Mouse (Mus musculus) embryonic facial prominence, embryonic 11.5 days (tissue): ENCODE measurements around the gene Setd1b. TPM values are rescaled to one million over a fixed set of nuclear protein-coding genes. Genes with fewer than 3 reads are reported as not detected.

Source experiments
- ATAC-seq: fragments of 200-750 bp; cut with Nextera tagmentation; replicated peaks from 2 replicates; pipeline ENCODE4 v1.8.0; 2017; ENCODE audit warnings: low read depth; ENCODE audit not compliant: insufficient number of reproducible peaks, low FRiP score, low TSS enrichment
- DNase-seq: peaks from one replicate; pipeline ENCODE4 v3.0.0-alpha.2; 2015; ENCODE audit warnings: low spot score
- H3K27ac ChIP-seq: fragments of 300-500 bp; sonication (generic); replicated peaks from 2 replicates; pipeline ENCODE4 v1.5.1; 2014; ENCODE audit warnings: mild to moderate bottlenecking, low read depth, low read length, control low read depth
- H3K27me3 ChIP-seq: fragments of 300-500 bp; sonication (generic); 2 replicates; pipeline ENCODE4 v1.6.1; 2014; ENCODE audit warnings: mild to moderate bottlenecking, low read length, moderate library complexity, mixed read lengths; ENCODE audit not compliant: control insufficient read depth, insufficient read depth
- H3K36me3 ChIP-seq: fragments of 300-500 bp; sonication (generic); replicated peaks from 2 replicates; pipeline ENCODE4 v1.6.1; 2014; ENCODE audit warnings: low read depth, mild to moderate bottlenecking, low read length, moderate library complexity, mixed read lengths; ENCODE audit not compliant: control insufficient read depth, insufficient read depth
- H3K4me1 ChIP-seq: fragments of 300-500 bp; sonication (generic); 2 replicates; pipeline ENCODE4 v1.6.1; 2014; ENCODE audit warnings: low read length, mixed read lengths; ENCODE audit not compliant: control insufficient read depth, insufficient read depth
- H3K4me2 ChIP-seq: fragments of 300-500 bp; sonication (generic); 2 replicates; pipeline ENCODE4 v1.6.1; 2014; ENCODE audit warnings: low read depth, mild to moderate bottlenecking, control low read depth, low read length, moderate library complexity
- H3K4me3 ChIP-seq: fragments of 300-500 bp; sonication (generic); 2 replicates; pipeline ENCODE4 v1.5.1; 2014; ENCODE audit warnings: low read depth, low read length, control low read depth
- H3K9ac ChIP-seq: fragments of 300-500 bp; sonication (generic); replicated peaks from 2 replicates; pipeline ENCODE4 v1.6.1; 2014; ENCODE audit warnings: mild to moderate bottlenecking, control low read depth, low read length
- H3K9me3 ChIP-seq: fragments of 300-500 bp; sonication (generic); replicated peaks from 2 replicates; pipeline ENCODE4 v1.6.1; 2016; ENCODE audit warnings: mild to moderate bottlenecking, low read length, inconsistent platforms, mixed read lengths; ENCODE audit not compliant: control insufficient read depth
- WGBS: fragments of 180-500 bp; shearing (Covaris S2); extraction: QIAGEN DNeasy Blood & Tissue Kit; methylation state at CpG from one replicate; pipeline ENCODE4 v1.1.7; 2014; 5-methylcytosine and 5-hydroxymethylcytosine counted together
- polyA plus RNA-seq: library from polyadenylated mRNA; unstranded; fragments of >200 nt; fragmentation: Nextera tagmentation; extraction: Ambion mirVana; gene quantifications from 2 replicates; pipeline ENCODE4 v1.2.1, GENCODE M21; 2014

Setd1b gene
- polyA plus RNA-seq, 1 experiment from 2014 or later: 9.6 TPM

DNA sequence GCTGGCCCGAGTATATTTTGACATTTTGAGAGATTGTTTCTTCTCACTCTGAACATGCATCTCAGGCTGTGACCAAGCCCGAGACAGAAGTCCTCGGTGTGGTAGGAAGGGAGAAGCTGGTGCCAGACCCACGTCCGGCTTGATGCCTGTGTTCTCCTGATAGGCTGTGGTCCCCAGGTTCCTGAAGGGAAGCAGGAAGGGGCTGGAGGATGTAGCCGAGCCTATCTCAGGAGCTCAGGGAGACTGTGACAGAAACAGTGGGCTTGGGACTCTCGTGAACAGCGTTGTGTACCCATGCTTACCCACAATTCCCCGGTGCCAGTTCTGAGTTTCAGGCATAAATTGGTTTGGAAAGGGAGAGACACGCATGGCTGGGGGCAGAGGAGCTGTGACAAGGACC, 23.2 kb upstream of the Setd1b start:
- ATAC-seq (no peak), DNase-seq (no peak)
- 80% methylated on average over 10 of the region's 10 CpGs for WGBS
- Histone ChIP-seq H3K27ac (no peak overlapping the region), H3K9ac (no peak overlapping the region), H3K4me3 (no peak overlapping the region), H3K36me3 (no peaks in the 10 kb centered on the region), H3K4me2 (no peak overlapping the region), H3K4me1 (no peaks in the 10 kb centered on the region), H3K27me3 (no peaks in the 10 kb centered on the region), H3K9me3 (no peaks in the 10 kb centered on the region)

DNA sequence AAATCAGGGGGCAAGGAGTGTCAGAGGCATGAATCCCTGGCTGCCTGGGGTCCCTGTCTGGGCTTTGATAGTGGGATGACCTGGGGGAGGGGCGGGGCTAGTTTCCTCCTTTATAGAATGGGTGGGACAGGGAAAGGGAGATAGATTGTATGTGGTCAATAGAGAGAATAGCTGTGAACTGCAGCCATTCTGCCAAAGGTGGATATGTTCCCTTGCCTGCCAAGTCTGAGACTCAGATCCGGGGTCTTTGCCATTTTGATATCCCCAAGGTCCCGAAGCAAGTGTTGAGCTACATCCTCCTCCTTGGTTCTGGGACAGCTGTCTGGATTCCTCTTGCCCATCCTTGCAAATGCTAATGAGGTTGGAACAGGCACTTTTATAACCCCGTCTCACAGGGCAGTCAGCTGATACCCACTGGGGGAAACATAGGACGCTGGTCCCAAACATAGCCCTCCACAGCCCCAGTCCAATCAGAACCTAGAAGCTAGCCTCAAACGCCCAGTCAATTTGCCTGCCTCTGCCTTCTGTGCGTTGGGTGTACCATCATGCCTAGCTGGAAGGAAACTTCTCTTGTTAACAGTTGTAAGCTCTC, 21.3 kb upstream of the Setd1b start:
- ATAC-seq (no peak), DNase-seq (no peak)
- Histone ChIP-seq H3K36me3 (no peaks in the 10 kb centered on the region), H3K4me2 (no peak overlapping the region), H3K4me1 (no peaks in the 10 kb centered on the region), H3K27me3 (no peaks in the 10 kb centered on the region), H3K9me3 (no peaks in the 10 kb centered on the region), H3K4me3 (no peak overlapping the region), H3K9ac (no peak overlapping the region), H3K27ac (no peak overlapping the region)
- 61% methylated on average over 7 of the region's 7 CpGs for WGBS

DNA sequence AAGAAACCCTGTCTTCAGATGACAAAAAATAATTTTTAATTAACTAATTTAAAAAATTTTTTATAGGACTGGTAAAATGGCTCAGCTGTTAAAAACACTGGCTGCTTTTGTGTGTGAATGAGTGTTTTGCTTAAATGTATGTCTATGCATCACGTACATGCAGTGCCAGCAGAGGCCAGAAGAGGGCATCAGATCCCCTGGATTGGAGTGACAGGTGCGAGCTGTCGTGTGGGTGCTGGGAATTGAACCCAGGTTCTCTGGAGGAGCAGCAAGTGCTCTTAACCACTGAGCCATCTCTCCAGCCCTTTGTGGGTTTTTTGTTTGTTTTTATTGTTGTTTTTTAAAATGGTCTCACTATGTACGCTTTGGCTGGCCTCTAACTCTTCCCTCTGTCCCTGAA, 19.8 kb upstream of the Setd1b start:
- no peaks in the 10 kb centered on the region for H3K36me3 ChIP-seq
- H3K9me3 ChIP-seq: no peaks in the 10 kb centered on the region
- H3K9ac ChIP-seq: no peak overlapping the region
- H3K4me1 ChIP-seq: no peaks in the 10 kb centered on the region
- no peak overlapping the region for H3K4me3 ChIP-seq
- ATAC-seq: no peak
- WGBS: 84% methylated on average over 4 of the region's 4 CpGs
- H3K27me3 ChIP-seq: no peaks in the 10 kb centered on the region
- H3K4me2 ChIP-seq: no peak overlapping the region
- H3K27ac ChIP-seq: no peak overlapping the region
- DNase-seq: no peak

GRCm38 (mm10) chr5:123125105-123125504, 16.9 kb upstream of the Setd1b start:
- H3K4me1 ChIP-seq: no peaks in the 10 kb centered on the region
- no peaks in the 10 kb centered on the region for H3K9me3 ChIP-seq
- DNase-seq (no peak), ATAC-seq (no peak)
- H3K27ac ChIP-seq: no peak overlapping the region
- no peaks in the 10 kb centered on the region for H3K27me3 ChIP-seq
- no peak overlapping the region for H3K4me3 ChIP-seq
- no peaks in the 10 kb centered on the region for H3K36me3 ChIP-seq
- no peak overlapping the region for H3K9ac ChIP-seq
- 89% methylated on average over 6 of the region's 6 CpGs for WGBS
- no peak overlapping the region for H3K4me2 ChIP-seq

DNA sequence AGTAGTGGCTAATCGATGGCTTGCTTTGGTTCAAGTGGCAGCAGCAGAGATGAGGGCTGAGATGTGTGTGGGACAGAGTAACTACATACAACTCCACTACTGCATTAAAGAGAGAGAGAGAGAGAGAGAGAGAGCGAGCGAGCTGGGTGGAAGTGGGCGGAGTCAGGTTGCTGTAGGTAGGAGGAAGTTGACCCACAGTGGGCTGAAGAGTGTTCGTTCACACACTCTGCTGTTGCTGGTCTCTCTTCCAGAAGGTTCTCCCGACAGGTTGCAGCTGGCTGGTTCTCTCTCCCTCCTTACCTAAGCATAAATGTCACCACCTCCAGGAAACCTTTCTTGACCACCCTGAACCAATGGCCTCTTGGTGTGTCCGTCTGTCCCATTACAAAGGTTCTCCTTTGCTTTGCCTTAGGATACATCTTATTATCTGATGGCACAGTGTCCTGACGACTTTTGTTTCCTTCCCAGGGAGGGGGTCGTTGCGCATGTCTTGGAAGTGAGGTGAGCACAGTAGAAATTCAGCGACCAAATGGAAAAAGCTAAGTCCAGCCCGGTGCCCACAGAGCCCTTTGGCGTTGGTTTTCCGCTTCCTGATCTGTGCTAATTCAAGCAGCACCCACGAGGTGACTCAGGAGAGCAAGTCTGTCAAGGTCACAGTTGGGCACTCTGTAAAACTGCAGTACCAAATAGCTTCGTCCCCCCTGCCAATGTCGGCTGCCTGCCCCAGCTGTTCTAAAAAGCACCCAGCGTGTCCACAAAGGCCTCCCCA, 16.2 kb upstream of the Setd1b start:
- no peak overlapping the region for H3K4me3 ChIP-seq
- no peaks in the 10 kb centered on the region for H3K36me3 ChIP-seq
- H3K9ac ChIP-seq: no peak overlapping the region
- H3K4me1 ChIP-seq: no peaks in the 10 kb centered on the region
- no peak overlapping the region for H3K4me2 ChIP-seq
- WGBS: 86% methylated on average over 18 of the region's 18 CpGs
- no peaks in the 10 kb centered on the region for H3K27me3 ChIP-seq
- DNase-seq: no peak
- no peaks in the 10 kb centered on the region for H3K9me3 ChIP-seq
- ATAC-seq: no peak
- no peak overlapping the region for H3K27ac ChIP-seq

GRCm38 (mm10) chr5:123127031-123127430, 15.0 kb upstream of the Setd1b start:
- Histone ChIP-seq H3K4me3 (no peak overlapping the region), H3K9ac (no peak overlapping the region), H3K4me2 (no peak overlapping the region), H3K27ac (no peak overlapping the region), H3K9me3 (no peaks in the 10 kb centered on the region), H3K27me3 (no peaks in the 10 kb centered on the region), H3K36me3 (no peaks in the 10 kb centered on the region), H3K4me1 (peaks cover 2% of the 10 kb centered on the region; the same call in 1 of the 2 replicates)
- WGBS: 73% methylated on average over 6 of the region's 6 CpGs
- ATAC-seq (no peak), DNase-seq (no peak)

- H3K36me3 ChIP-seq: no peaks in the 10 kb centered on the region
- H3K4me2 ChIP-seq: no peak overlapping the region
- ATAC-seq (no peak), DNase-seq (no peak)
- H3K27ac ChIP-seq: no peak overlapping the region
- H3K4me1 ChIP-seq: peaks cover 5% of the 10 kb centered on the region; the same call in 1 of the 2 replicates
- no peak overlapping the region for H3K4me3 ChIP-seq
- H3K9me3 ChIP-seq: no peaks in the 10 kb centered on the region
- WGBS: 56% methylated on average over 10 of the region's 10 CpGs
- H3K27me3 ChIP-seq: no peaks in the 10 kb centered on the region
- no peak overlapping the region for H3K9ac ChIP-seq
Observed at GRCm38 (mm10) chr5:123128426-123129169, 13.4 kb upstream of the Setd1b start.
